Mouse (Mus musculus) kidney, postnatal 14 days (tissue): Measurements from ENCODE around the gene Cptp.

Experiments
- DNase-seq: peaks from one replicate; pipeline ENCODE4 v3.0.0; 2022; ENCODE audit warnings: mixed read lengths

Cptp gene

GRCm38 (mm10) chr4:155886330-155886729, 17.1 kb upstream of the Cptp start:
- DNase-seq: no peak

- no peak for DNase-seq
Measured at GRCm38 (mm10) chr4:155883587-155883986, 14.3 kb upstream of the Cptp start.

- no peak for DNase-seq
Measured at GRCm38 (mm10) chr4:155871404-155871803, 2.2 kb upstream of the Cptp start.

GRCm38 (mm10) chr4:155868614-155869298, 484 bp downstream of the Cptp start:
- peak; percentile 57 for DNase-seq

- no peak for DNase-seq
Measured at GRCm38 (mm10) chr4:155863001-155863400, 6.2 kb downstream of the Cptp start, which contains the start of gene Tas1r3. Gene Tas1r3 (minus strand): TSS chr4:155863362.

- no peak for DNase-seq
Measured at GRCm38 (mm10) chr4:155861787-155862186, 7.5 kb downstream of the Cptp start.

- DNase-seq: peak; percentile 81
Measured at GRCm38 (mm10) chr4:155859318-155859717, 9.9 kb downstream of the Cptp start.

GRCm38 (mm10) chr4:155856881-155857280, 12.4 kb downstream of the Cptp start:
- no peak for DNase-seq

GRCm38 (mm10) chr4:155856071-155856470, 13.2 kb downstream of the Cptp start:
- DNase-seq: no peak

- no peak for DNase-seq
Measured at GRCm38 (mm10) chr4:155854991-155855390, 14.2 kb downstream of the Cptp start.

- peak; percentile 5 for DNase-seq
Measured at GRCm38 (mm10) chr4:155853421-155853820, 15.8 kb downstream of the Cptp start.

- DNase-seq: peak; percentile 79
Measured at GRCm38 (mm10) chr4:155851951-155852411, 17.3 kb downstream of the Cptp start.

- no peak for DNase-seq
Measured at GRCm38 (mm10) chr4:155851368-155851767, 17.9 kb downstream of the Cptp start.

- DNase-seq: peak; percentile 55
Measured at GRCm38 (mm10) chr4:155849792-155850451, 19.3 kb downstream of the Cptp start.

GRCm38 (mm10) chr4:155849391-155849790, 19.8 kb downstream of the Cptp start:
- no peak for DNase-seq

GRCm38 (mm10) chr4:155848434-155849095, 20.7 kb downstream of the Cptp start:
- peak; percentile 69 for DNase-seq

GRCm38 (mm10) chr4:155847591-155848352, 21.5 kb downstream of the Cptp start:
- peak; percentile 69 for DNase-seq

- peak; percentile 96 for DNase-seq
Measured at GRCm38 (mm10) chr4:155846871-155847578, 22.2 kb downstream of the Cptp start, which contains the start of gene Dvl1. Gene Dvl1 (plus strand): TSS chr4:155847402.

GRCm38 (mm10) chr4:155843231-155843630, 26.0 kb downstream of the Cptp start:
- peak; percentile 64 for DNase-seq

GRCm38 (mm10) chr4:155841651-155842270, 27.5 kb downstream of the Cptp start:
- DNase-seq: peak; percentile 16

- peak; percentile 79 for DNase-seq
Measured at GRCm38 (mm10) chr4:155841003-155841454, 28.2 kb downstream of the Cptp start.
